Mouse (Mus musculus): Measurements from ENCODE around the gene Slc26a1. TPM values are rescaled to one million over a fixed set of nuclear protein-coding genes. Genes with fewer than 3 reads are reported as not detected.
"Not testable (repeated sequence)": the region's sequence is repeated elsewhere in the genome, so short reads cannot be mapped to it uniquely, and the experiment has no call there.

Gene Slc26a1
- total RNA-seq, 2 experiments from 2014 or later = not detected

DNA sequence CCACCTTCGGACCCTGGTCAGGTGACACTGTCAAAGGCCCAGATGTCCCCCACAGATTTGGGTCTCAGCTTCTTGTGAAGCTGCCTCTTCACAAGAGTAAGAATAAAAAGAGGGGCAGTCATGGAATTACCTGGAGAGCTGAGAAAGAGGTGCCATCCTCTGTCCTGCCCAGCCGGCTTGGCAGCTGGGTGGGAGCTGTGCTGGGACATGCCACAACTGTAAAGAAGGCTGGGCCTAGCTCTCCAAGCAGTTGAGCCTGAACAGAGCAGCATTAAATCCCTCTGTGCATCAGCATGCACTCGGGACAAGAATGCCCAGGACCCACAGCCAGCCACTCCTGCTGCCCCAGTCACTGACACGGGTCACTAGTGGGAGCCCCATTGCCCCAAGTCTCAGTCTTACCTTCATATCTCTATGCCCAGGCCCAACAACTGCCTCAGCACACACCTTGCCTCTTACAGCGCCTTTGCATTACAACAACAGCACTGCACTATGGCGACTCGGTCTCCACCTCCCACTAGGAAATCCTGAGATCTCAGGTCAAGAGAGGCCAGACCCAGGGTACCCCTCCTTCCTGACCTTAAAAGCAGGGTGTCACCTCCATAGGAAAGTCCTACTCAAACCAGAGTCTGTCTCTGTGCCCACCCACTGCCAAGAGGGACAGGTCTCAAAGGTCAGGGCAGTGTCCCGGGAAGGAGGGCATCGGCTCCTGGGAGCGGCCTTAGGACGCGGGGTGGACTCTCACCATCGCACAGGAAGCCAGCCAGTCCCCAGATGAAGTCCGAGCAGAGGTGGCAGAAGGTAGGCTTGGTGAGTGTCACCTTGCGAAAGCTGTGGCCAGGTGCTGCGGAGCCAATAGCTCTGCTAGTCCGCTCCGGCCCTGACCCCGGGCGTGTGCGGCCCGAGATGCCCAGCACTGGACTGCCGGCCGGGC, 15.4 kb downstream of the Slc26a1 start, which contains the start of gene Idua:
Idua (plus strand) TSS at position 634 of the 934 bp plus-strand sequence.
- intact Hi-C loops (cut with DNase I) = no loop called here
- DNase-seq = no peak

DNA sequence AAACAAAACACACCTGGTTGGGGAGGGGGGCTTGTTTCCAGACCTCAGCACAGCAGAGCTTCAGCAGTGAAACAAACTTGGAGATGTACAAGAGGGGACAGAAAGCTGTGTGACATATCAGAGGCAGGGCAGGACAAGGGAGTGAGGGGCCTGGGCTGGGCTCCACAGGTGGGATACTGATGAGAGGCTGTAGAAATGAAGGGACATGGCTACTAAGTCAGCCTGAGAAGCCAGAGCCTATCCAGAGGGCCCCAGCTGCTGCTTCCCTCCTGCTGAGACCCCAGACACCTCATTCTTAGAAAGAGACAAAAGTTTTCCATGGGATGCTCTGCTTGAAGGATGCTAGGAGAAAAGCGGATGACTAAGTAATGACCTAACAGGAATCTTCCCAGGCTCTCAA, 16.8 kb downstream of the Slc26a1 start:
- peak in 1 of 2 experiments; percentile 10 for DNase-seq
- intact Hi-C loops (cut with DNase I) = no loop called here

DNA sequence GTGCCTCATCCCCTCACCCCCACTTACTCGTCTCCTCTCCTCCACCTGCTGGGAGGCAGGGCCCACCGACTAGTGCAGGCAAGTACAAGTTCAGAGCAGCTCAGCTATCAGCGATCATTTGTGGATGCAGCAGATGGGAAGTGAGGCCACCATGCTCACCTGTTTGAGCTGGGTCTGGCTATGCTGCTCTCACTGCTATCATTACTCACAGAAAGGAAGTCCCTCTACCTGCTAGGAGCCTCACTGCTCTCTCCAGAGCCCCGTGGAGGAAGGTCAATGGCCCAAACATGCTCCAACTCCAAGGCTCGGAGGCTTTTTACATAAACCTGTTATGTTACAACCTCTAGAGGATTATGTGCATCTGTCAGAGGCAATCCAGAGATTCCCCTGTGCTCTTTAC, 18.0 kb downstream of the Slc26a1 start:
- DNase-seq = no peak
- intact Hi-C loops (cut with DNase I) = no loop called here

DNA sequence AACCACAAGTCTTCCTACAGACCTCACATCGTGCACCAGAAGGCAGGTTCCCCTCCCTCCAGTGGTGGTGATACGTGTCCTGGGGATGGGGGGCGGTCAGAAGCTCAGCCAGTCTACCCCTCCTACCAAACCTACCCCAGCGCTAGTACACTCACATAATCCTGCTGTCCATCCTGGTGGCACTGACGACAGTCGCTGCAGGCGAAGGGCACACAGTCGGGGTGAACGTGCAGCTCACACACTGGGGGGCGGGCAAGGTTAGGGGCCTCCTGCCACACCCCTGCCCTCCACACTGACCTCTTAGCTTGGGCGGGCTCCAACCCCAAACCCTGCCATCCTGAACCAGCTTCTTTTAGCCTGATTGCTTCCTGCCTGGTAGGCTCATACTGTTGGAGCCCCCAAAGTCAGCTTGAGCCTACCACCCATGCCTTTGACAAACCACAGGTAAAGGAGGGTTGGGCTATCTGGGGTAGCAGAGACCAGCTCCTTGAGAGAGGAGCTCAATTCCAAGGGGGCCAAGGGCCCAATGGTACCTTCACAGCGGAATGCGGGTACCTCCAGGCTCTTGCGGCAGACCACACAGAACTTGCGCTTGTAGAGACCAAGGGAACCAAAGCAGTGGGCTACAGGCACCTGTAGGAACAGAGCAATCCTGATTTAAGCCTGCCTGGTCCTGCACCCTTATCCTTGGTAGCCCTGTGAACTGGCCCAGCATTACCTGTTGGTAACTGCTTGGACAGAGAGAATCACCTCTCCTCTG, 19.3 kb downstream of the Slc26a1 start:
- intact Hi-C loops (cut with DNase I) = no loop called here

GRCm38 (mm10) chr5:108655381-108655780, 20.0 kb downstream of the Slc26a1 start:
- DNase-seq = no peak
- intact Hi-C loops (cut with DNase I) = no loop called here

More for the DNA sequence above, 19.3 kb downstream of the Slc26a1 start:
- DNase-seq = no peak

- DNase-seq = no peak
- intact Hi-C loops (cut with DNase I) = loop anchor here (5.0 kb wide), 1 partner anchor 227 kb away; no protein-coding TSS in a partner anchor
Observed at GRCm38 (mm10) chr5:108654444-108654990, 20.9 kb downstream of the Slc26a1 start.

DNA sequence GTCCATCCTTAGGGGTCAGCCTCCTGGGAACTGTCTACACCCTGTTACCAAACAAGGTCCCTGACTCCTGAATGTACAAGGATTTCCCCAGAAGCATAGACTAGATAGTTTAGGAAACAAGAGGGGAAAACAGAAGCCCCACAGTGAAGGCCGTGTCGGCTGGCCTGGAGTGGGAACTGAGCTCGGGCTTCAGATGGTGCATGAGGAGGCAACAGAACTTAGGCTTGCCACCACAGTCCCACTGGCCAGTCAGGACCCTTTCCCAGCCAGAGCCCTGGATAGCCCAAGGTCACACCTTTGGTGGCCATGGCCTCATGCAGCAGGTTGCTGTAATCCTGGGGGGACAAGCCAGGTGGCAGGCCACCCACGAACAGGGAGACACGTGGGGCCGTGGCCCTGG, 22.0 kb downstream of the Slc26a1 start:
- intact Hi-C loops (cut with DNase I) = loop anchor here (5.0 kb wide), 1 partner anchor 226 kb away; no protein-coding TSS in a partner anchor
- DNase-seq = no peak

GRCm38 (mm10) chr5:108651823-108652222, 23.5 kb downstream of the Slc26a1 start:
- DNase-seq = no peak
- intact Hi-C loops (cut with DNase I) = loop anchor here (5.0 kb wide), 1 partner anchor 225 kb away; no protein-coding TSS in a partner anchor

DNA sequence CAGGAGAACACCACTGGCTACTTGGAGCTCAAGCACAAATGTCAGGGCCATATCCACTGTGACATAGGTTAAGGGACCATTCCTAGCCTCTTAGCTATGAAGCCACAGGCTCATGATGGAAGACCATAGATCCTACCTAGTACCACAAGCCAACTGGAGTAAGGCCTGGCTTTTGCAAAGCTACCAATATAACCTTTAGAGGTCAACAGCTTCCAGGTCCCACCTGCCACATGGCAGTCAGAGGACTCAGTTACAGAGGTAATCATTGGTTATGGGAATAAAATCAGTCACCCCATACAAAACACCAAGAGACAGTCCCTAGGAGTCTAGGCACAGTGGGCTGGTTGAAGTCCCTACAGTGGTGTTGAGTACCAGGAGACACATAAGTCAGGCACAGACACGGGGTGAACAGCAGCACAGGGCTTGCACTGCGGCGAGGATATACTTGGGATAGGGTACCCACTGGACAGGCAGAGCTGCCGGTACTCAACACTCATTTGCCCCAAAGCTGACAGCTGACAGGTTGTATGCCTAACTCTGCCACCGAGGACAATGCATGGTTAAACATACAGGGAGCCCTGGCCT, 24.1 kb downstream of the Slc26a1 start:
- intact Hi-C loops (cut with DNase I) = loop anchor here (5.0 kb wide), 1 partner anchor 224 kb away; no protein-coding TSS in a partner anchor
- DNase-seq = no peak

DNA sequence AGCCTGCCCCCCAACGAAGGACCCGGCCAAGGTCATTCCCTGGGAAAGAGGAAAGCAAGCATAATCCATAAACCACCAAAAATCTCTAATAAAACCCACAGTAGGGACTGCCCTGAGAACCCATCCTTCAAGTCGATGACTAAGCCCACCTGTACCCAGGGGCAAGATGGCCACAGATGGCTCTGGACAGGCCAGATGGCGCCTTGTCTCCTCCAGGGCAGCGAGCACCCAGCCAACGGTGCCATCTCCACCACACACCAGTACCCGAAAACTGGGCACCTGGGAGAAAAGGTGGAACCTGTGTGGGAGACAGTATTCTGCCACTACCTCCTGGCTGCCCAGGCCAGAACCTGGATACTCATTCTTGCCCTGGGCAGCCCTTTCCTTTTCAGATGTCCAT, 25.0 kb downstream of the Slc26a1 start:
- DNase-seq = no peak
- intact Hi-C loops (cut with DNase I) = loop anchor here (5.0 kb wide), 1 partner anchor 223 kb away; no protein-coding TSS in a partner anchor

DNA sequence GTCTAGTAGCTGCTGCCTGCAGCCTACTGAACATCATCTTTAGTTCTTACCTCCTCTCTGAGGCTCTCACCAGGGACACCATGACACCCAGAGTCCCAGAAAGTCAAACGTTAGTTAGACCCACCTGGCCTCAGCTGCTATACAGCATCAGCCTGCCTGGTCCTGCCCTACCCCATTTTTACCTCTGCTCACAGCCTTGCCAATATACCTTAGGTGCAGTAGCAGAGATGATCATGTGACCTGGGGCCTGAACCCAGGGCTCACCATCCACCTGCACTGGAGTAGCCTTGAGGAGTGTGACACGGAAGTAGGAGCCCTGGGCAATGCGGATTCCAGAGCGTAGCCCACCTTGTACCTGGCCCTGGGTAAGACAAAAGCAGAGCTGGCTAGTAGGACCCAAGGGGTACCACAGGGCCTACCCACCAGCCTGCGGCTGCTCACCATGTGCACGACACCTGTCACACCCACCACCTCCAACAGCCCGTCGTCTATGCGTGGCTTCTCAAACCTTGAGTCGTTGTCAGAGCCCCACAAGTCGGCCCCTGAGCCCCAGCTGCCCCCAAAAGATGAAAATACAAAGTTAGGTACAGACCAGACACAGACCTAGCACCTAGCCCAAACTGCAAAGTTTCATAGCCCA, 26.3 kb downstream of the Slc26a1 start:
- intact Hi-C loops (cut with DNase I) = no loop called here
- DNase-seq = no peak

DNA sequence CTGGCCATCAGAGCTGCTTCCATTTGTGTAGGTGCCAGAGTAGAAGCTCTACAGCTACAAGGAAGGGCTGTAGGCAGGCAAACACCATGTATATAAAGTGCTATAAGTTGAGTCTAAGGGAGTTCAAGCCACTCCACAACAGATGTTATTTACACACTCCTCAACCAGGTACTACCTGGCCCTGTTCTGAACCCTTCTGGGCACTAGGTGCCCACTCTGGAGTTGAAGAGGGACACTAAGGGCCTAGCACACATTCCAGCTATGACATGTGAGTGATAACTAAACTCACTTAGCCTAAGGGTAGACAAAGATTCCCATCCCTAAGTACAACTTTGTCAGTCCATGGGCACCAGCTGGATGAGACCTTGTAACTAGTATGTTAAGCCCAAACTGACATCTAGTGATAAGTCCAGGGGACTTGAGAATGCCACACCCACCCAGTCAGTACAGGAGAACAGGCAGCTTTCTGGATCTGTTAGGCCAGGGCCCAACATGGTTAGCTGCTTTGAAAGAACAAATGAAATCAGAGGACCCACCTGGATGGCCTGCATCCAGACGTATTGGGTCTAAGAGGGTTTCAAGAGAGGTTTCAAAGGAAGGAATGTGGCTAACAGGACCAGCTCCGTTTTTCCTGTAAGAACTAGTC, 27.4 kb downstream of the Slc26a1 start:
- intact Hi-C loops (cut with DNase I) = no loop called here

GRCm38 (mm10) chr5:108647311-108647710, 28.1 kb downstream of the Slc26a1 start:
- intact Hi-C loops (cut with DNase I) = no loop called here

More for the DNA sequence above, 27.4 kb downstream of the Slc26a1 start:
- no peak for DNase-seq

DNA sequence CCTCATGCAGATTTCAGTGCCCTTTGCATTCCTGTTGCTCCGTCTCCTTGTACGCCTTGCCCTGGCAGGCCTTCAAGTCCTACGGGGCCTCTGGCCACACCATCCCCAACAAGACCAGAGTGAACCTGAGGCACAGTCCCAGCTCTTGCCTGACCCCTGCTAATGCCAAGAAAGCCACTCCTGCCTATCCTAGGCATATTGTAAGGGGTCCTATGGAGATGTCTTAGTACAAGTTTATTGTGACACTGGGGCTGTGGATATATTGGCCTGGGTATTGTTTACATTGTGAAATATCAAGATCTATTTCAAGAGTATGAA, 29.1 kb downstream of the Slc26a1 start:
- intact Hi-C loops (cut with DNase I) = no loop called here

More at GRCm38 (mm10) chr5:108647311-108647710, 28.1 kb downstream of the Slc26a1 start:
- no peak for DNase-seq

DNA sequence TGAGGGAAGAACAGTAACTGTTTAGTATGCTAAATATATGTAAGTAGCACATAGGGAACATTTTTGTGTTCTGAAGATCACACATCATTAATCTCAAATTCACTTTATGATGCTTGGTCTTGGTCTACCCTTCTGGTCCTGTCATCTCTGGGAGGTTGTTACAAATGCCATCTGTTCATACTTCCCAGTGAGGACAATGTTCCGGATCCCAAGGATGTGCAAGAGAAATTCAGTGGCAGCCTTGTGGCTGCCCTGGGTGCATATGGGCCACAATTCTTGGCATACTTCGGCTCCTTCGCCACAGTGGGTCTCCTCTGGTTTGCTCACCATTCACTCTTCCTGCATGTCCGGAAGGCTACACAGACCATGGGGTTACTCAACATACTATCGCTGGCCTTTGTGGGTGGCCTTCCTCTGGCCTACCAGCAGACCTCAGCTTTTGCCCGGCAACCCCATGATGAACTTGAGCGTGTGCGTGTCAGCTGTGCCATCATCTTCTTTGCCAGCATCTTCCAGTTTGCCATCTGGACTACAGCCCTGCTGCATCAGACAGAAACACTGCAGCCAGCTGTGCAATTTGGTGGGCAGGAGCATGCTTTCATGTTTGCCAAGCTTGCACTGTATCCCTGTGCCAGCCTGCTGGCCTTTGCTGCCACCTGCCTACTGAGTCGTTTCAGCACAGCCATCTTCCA, 29.6 kb downstream of the Slc26a1 start:
- DNase-seq = no peak
- intact Hi-C loops (cut with DNase I) = no loop called here

More for the DNA sequence above, 29.1 kb downstream of the Slc26a1 start:
- DNase-seq = no peak

GRCm38 (mm10) chr5:108643674-108644073, 31.7 kb downstream of the Slc26a1 start:
- intact Hi-C loops (cut with DNase I) = no loop called here
- no peak for DNase-seq

DNA sequence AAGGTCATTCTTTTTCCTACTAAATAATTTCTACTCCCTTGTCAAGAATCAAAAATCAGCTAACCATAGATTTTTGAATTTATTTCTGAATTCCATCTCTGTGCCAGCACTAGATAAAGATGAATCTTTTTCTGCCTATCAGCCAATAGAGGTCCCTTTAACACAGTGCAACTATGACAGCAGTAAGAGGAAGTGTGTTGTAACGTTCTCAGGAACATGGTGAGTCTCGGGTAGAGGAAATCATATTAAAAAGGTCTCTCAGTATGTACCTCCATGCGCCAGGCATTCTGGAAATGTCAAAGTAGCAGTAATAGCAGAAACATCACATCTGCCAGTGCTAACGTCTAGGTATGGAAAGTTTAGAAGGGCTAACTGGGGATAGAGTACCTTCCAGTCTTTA, 39.2 kb downstream of the Slc26a1 start:
- intact Hi-C loops (cut with DNase I) = no loop called here
- DNase-seq = no peak

DNA sequence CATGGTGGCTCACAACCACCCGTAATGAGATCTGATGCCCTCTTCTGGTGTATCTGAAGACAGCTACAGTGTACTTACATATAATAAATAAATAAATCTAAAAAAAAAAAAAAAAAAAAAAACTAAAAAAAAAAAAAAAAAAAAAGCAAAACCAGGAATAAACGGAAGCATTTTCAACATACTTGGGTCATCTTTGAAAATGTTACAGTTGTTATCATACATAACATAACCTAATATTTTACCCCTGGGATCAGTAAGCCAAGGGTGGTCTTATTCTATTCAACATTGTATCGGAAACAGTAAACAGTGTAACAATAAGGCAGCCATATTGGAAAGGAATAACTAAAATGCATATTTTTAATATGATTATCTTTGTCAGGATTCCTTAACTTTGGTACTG, 41.3 kb downstream of the Slc26a1 start:
- intact Hi-C loops (cut with DNase I); DNase-seq: not testable (repeated sequence)

DNA sequence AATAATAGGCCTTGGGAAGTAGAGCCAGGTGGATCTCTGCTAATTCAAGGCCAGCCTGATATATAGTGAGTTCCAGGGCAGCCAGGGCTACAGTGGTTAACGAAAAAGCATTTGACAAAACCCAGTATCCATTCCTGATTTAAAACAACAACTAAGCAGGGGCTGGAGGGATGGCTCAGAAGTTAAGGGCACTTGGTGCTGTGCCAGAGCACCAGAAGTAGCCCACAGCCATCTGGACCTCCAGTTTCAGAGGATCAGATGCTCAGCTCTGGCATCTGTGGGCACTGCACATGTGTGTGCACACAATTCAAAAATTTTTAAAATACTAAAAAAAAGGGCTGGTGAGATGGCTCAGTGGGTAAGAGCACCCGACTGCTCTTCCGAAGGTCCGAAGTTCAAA, 41.7 kb downstream of the Slc26a1 start:
- intact Hi-C loops (cut with DNase I) = no loop called here
- DNase-seq = no peak

Data from gastrocnemius, postnatal 36 days (tissue).